Comparison of ENCODE assay signal across 35 mouse cellular contexts in genomic region chr7:30459484-30459883, GRCm38 (mm10). TPM values are rescaled to one million over a fixed set of nuclear protein-coding genes. Genes with fewer than 3 reads are reported as not detected.
DNase-seq lines count a peak whose midpoint lies in the region; ATAC-seq and TF ChIP-seq lines count a peak whose summit lies in the region.
"Had no signal": no experiment of that assay in that cellular context is flagged by ENCODE, and none has a peak within 500 bp of the region (broad histone marks: within the 10 kb centered on the region; RNA-seq: fewer than 3 reads in every experiment).

No protein-coding gene starts in this region.

- H3K4me1 ChIP-seq in hindbrain, embryonic 12.5 days, result peaks cover 34% of the 10 kb centered on the region
- peaks cover 14% of the 10 kb centered on the region for H3K4me1 ChIP-seq in hindbrain, postnatal 0 days (ENCODE audit: insufficient read depth, low read length)
- peaks cover 3% of the 10 kb centered on the region; the same call in 1 of the 2 replicates for H3K4me1 ChIP-seq in kidney, postnatal 0 days (replicated peaks; ENCODE audit: insufficient read depth, low read length)
- peaks cover 7% of the 10 kb centered on the region; the same call in 1 of the 2 replicates for H3K4me1 ChIP-seq in kidney, embryonic 14.5 days (ENCODE audit: control insufficient read depth, insufficient read depth, low read length)
- H3K4me1 ChIP-seq in E14TG2a.4 (replicated peaks; ENCODE audit: low read depth, low read length), result peaks cover 100% of the 10 kb centered on the region
- H3K4me1 ChIP-seq in forebrain, embryonic 12.5 days, result peaks cover 27% of the 10 kb centered on the region

- no peak overlapping the region for H3K4me3 ChIP-seq in hindbrain, embryonic 12.5 days
- no peak overlapping the region for H3K4me3 ChIP-seq in hindbrain, postnatal 0 days (ENCODE audit: low read length)
- H3K4me3 ChIP-seq in kidney, postnatal 0 days (replicated peaks; ENCODE audit: low read depth, low read length), result no peak overlapping the region
- H3K4me3 ChIP-seq in kidney, embryonic 14.5 days (ENCODE audit: low read length), result no peak overlapping the region
- H3K4me3 ChIP-seq in E14TG2a.4 (replicated peaks; ENCODE audit: low read length), result peak overlapping the region; percentile 37
- H3K4me3 ChIP-seq in forebrain, embryonic 12.5 days (replicated peaks), result no peak overlapping the region
- H3K4me3 ChIP-seq: embryonic facial prominence, embryonic 10.5 days; embryonic facial prominence, embryonic 13.5 days; erythroblast, embryonic 14.5 days; forebrain, embryonic 13.5 days; heart, adult 2 months; heart, embryonic 10.5 days; heart, embryonic 13.5 days had no signal

- peak overlapping the region; percentile 9; the same call in 1 of the 2 replicates for H3K27ac ChIP-seq in hindbrain, embryonic 12.5 days
- no peak overlapping the region for H3K27ac ChIP-seq in hindbrain, postnatal 0 days
- no peak overlapping the region for H3K27ac ChIP-seq in kidney, postnatal 0 days
- no peak overlapping the region for H3K27ac ChIP-seq in kidney, embryonic 14.5 days (ENCODE audit: low read depth, low read length)
- H3K27ac ChIP-seq in forebrain, embryonic 12.5 days, result no peak overlapping the region
- H3K27ac ChIP-seq: embryonic facial prominence, embryonic 10.5 days; embryonic facial prominence, embryonic 13.5 days; forebrain, embryonic 13.5 days; heart, adult 2 months; heart, embryonic 10.5 days; heart, embryonic 13.5 days; hindbrain, embryonic 14.5 days had no signal

- no peak overlapping the region for H3K9ac ChIP-seq in hindbrain, embryonic 12.5 days
- H3K9ac ChIP-seq in hindbrain, postnatal 0 days (replicated peaks; ENCODE audit: low read length), result no peak overlapping the region
- no peak overlapping the region for H3K9ac ChIP-seq in kidney, postnatal 0 days (ENCODE audit: low read depth, low read length)
- H3K9ac ChIP-seq in kidney, embryonic 14.5 days (ENCODE audit: low read depth, low read length), result no peak overlapping the region
- H3K9ac ChIP-seq in forebrain, embryonic 12.5 days, result no peak overlapping the region
- H3K9ac ChIP-seq: embryonic facial prominence, embryonic 13.5 days; forebrain, embryonic 13.5 days; heart, embryonic 13.5 days; hindbrain, embryonic 14.5 days had no signal

- 19% methylated on average over 6 of the region's 6 CpGs for WGBS in hindbrain, embryonic 12.5 days
- WGBS in hindbrain, postnatal 0 days, result 25% methylated on average over 6 of the region's 6 CpGs
- WGBS in kidney, postnatal 0 days, result 33% methylated on average over 6 of the region's 6 CpGs
- 45% methylated on average over 6 of the region's 6 CpGs for WGBS in kidney, embryonic 14.5 days
- WGBS in forebrain, embryonic 12.5 days, result 28% methylated on average over 6 of the region's 6 CpGs

- no peak overlapping the region; the same call in 1 of the 2 replicates for H3K4me2 ChIP-seq in hindbrain, embryonic 12.5 days (replicated peaks)
- H3K4me2 ChIP-seq in hindbrain, postnatal 0 days (ENCODE audit: low read depth, low read length), result no peak overlapping the region
- no peak overlapping the region for H3K4me2 ChIP-seq in kidney, postnatal 0 days (ENCODE audit: low read length)
- H3K4me2 ChIP-seq in kidney, embryonic 14.5 days (replicated peaks; ENCODE audit: low read depth, low read length), result no peak overlapping the region
- no peak overlapping the region for H3K4me2 ChIP-seq in forebrain, embryonic 12.5 days
- H3K4me2 ChIP-seq: embryonic facial prominence, embryonic 13.5 days; forebrain, embryonic 13.5 days; heart, embryonic 13.5 days; hindbrain, embryonic 14.5 days had no signal

- no peak for DNase-seq in hindbrain, postnatal 0 days (ENCODE audit: low spot score)
- no peak for DNase-seq in kidney, postnatal 0 days (ENCODE audit: low spot score)
- peak; percentile 41 to 67 for DNase-seq in kidney, postnatal 4 days
- DNase-seq in kidney, adult 11 months, result no peak
- DNase-seq: adrenal gland, adult 8-10 months; adrenal gland, postnatal 25 days; B cell, adult 2 months; cerebellum, adult 11-12 months; cerebellum, adult 8-10 months; cerebellum, postnatal 10 days; cerebellum, postnatal 36 days; embryo, embryonic 11 days; gastrocnemius, postnatal 10 days; gastrocnemius, postnatal 36 days; heart, adult 2 months; heart, postnatal 14 days; heart, postnatal 4 days had no signal

- TF ChIP-seq CTCF in hindbrain, postnatal 0 days (IDR thresholded peaks at IDR 0.05; ENCODE audit: low read depth), result no peak
- TF ChIP-seq CTCF in kidney, postnatal 0 days (IDR thresholded peaks at IDR 0.05; ENCODE audit: low read depth), result no peak
- no peak for TF ChIP-seq CTCF in E14TG2a.4 (conservative IDR thresholded peaks at IDR 0.05; ENCODE audit: low read length)

- no peak for ATAC-seq in hindbrain, embryonic 12.5 days (ENCODE audit: low FRiP score)
- ATAC-seq in hindbrain, postnatal 0 days, result no peak
- peak; percentile 60 for ATAC-seq in kidney, postnatal 0 days (replicated peaks; ENCODE audit: low FRiP score, low read depth)
- ATAC-seq in kidney, embryonic 14.5 days (ENCODE audit: low FRiP score, low TSS enrichment), result no peak
- ATAC-seq in forebrain, embryonic 12.5 days (ENCODE audit: low FRiP score), result no peak
- ATAC-seq: activated CD4-positive, CD25-positive, alpha-beta regulatory T cell, adult 4 months; forebrain, embryonic 13.5 days; forebrain, embryonic 16.5 days had no signal

- H3K36me3 ChIP-seq in hindbrain, embryonic 12.5 days, result no peaks in the 10 kb centered on the region
- H3K36me3 ChIP-seq in hindbrain, postnatal 0 days (ENCODE audit: insufficient read depth, low read length), result no peaks in the 10 kb centered on the region
- no peaks in the 10 kb centered on the region for H3K36me3 ChIP-seq in kidney, postnatal 0 days (ENCODE audit: insufficient read depth, low read length)
- no peaks in the 10 kb centered on the region for H3K36me3 ChIP-seq in kidney, embryonic 14.5 days (ENCODE audit: control insufficient read depth, insufficient read depth, low read length)
- H3K36me3 ChIP-seq in E14TG2a.4 (ENCODE audit: insufficient read depth, low read length), result peaks cover 42% of the 10 kb centered on the region
- H3K36me3 ChIP-seq in forebrain, embryonic 12.5 days (replicated peaks), result no peaks in the 10 kb centered on the region
- H3K36me3 ChIP-seq: embryonic facial prominence, embryonic 10.5 days; embryonic facial prominence, embryonic 13.5 days; heart, embryonic 10.5 days; heart, embryonic 13.5 days had no signal

- H3K9me3 ChIP-seq in hindbrain, embryonic 12.5 days (replicated peaks), result no peaks in the 10 kb centered on the region
- no peaks in the 10 kb centered on the region for H3K9me3 ChIP-seq in hindbrain, postnatal 0 days (ENCODE audit: low read length)
- H3K9me3 ChIP-seq in kidney, postnatal 0 days (replicated peaks; ENCODE audit: low read length), result no peaks in the 10 kb centered on the region
- no peaks in the 10 kb centered on the region for H3K9me3 ChIP-seq in kidney, embryonic 14.5 days (ENCODE audit: control insufficient read depth, low read length)
- H3K9me3 ChIP-seq in E14TG2a.4 (ENCODE audit: low read length), result no peaks in the 10 kb centered on the region
- no peaks in the 10 kb centered on the region for H3K9me3 ChIP-seq in forebrain, embryonic 12.5 days
- H3K9me3 ChIP-seq: embryonic facial prominence, embryonic 10.5 days; embryonic facial prominence, embryonic 13.5 days; forebrain, embryonic 13.5 days; heart, embryonic 10.5 days; heart, embryonic 13.5 days had no signal

- peaks cover 96% of the 10 kb centered on the region for H3K27me3 ChIP-seq in hindbrain, embryonic 12.5 days
- peaks cover 24% of the 10 kb centered on the region for H3K27me3 ChIP-seq in hindbrain, postnatal 0 days (ENCODE audit: insufficient read depth, low read length)
- H3K27me3 ChIP-seq in kidney, postnatal 0 days (ENCODE audit: insufficient read depth, low read length), result peaks cover 55% of the 10 kb centered on the region
- peaks cover 96% of the 10 kb centered on the region for H3K27me3 ChIP-seq in kidney, embryonic 14.5 days (ENCODE audit: control insufficient read depth, insufficient read depth, low read length)
- H3K27me3 ChIP-seq in E14TG2a.4 (ENCODE audit: insufficient read depth, low read length), result no peaks in the 10 kb centered on the region
- peaks cover 99% of the 10 kb centered on the region for H3K27me3 ChIP-seq in forebrain, embryonic 12.5 days

RNA-seq across cellular contexts. Expression of gene Nphs1, which starts 1.4 kb away (rescaled TPM):
- polyA plus RNA-seq in hindbrain, embryonic 12.5 days (2016; fragmentation: Nextera tagmentation; extraction: Ambion mirVana), result 3.8 and 5.2 TPM in 2 replicates
- 2.3 and 2.4 TPM in 2 replicates for total RNA-seq in hindbrain, postnatal 0 days (2014; rRNA removed)
- polyA plus RNA-seq in hindbrain, postnatal 0 days (2015; fragmentation: Nextera tagmentation; extraction: Ambion mirVana), result 0.50 and 1.0 TPM in 2 replicates
- polyA plus RNA-seq in kidney, postnatal 0 days (2015; fragmentation: Nextera tagmentation; extraction: Ambion mirVana), result 3.8 and 4.3 TPM in 2 replicates
- polyA plus RNA-seq in kidney, embryonic 14.5 days (2014; fragmentation: Nextera tagmentation; extraction: Ambion mirVana), result 2.7 and 3.0 TPM in 2 replicates
- 0.09 and 0.35 TPM in 2 replicates for polyA plus RNA-seq in forebrain, embryonic 12.5 days (2016; fragmentation: Nextera tagmentation; extraction: Ambion mirVana)
- total RNA-seq: adrenal gland, adult 8-10 months; adrenal gland, postnatal 25 days; gastrocnemius, adult 18-20 months; gastrocnemius, postnatal 10 days; gastrocnemius, postnatal 36 days; heart, adult 2 months; heart, postnatal 14 days; heart, postnatal 4 days had no signal
- polyA plus RNA-seq: erythroblast, embryonic 14.5 days; forebrain, embryonic 16.5 days; heart, embryonic 16.5 days had no signal

RNA-seq across cellular contexts. Expression of gene Kirrel2, which starts 2.0 kb away (rescaled TPM):
- polyA plus RNA-seq in hindbrain, embryonic 12.5 days (2016; fragmentation: Nextera tagmentation; extraction: Ambion mirVana), result 16.1 and 23.9 TPM in 2 replicates
- total RNA-seq in hindbrain, postnatal 0 days (2014; rRNA removed), result 10.7 and 14.7 TPM in 2 replicates
- polyA plus RNA-seq in hindbrain, postnatal 0 days (2015; fragmentation: Nextera tagmentation; extraction: Ambion mirVana), result 4.4 and 5.8 TPM in 2 replicates
- polyA plus RNA-seq in kidney, postnatal 0 days (2015; fragmentation: Nextera tagmentation; extraction: Ambion mirVana), result 0.65 and 1.5 TPM in 2 replicates
- 0.20 and 0.54 TPM in 2 replicates for polyA plus RNA-seq in kidney, embryonic 14.5 days (2014; fragmentation: Nextera tagmentation; extraction: Ambion mirVana)
- polyA plus RNA-seq in forebrain, embryonic 12.5 days (2016; fragmentation: Nextera tagmentation; extraction: Ambion mirVana), result 1.1 and 1.6 TPM in 2 replicates
- total RNA-seq: adrenal gland, adult 8-10 months; adrenal gland, postnatal 25 days; CH12.LX; gastrocnemius, adult 18-20 months; gastrocnemius, postnatal 10 days; gastrocnemius, postnatal 36 days; granulocyte monocyte progenitor cell, adult 5-6 weeks; heart, adult 2 months; heart, postnatal 14 days had no signal
- polyA plus RNA-seq: activated CD4-positive, CD25-positive, alpha-beta regulatory T cell, adult 4 months; heart, adult 2 months had no signal

RNA-seq across cellular contexts. Expression of gene Aplp1, which starts 14.1 kb away (rescaled TPM):
- polyA plus RNA-seq in hindbrain, embryonic 12.5 days (2016; fragmentation: Nextera tagmentation; extraction: Ambion mirVana), result 348 and 365 TPM in 2 replicates
- total RNA-seq in hindbrain, postnatal 0 days (2014; rRNA removed), result 840 and 852 TPM in 2 replicates
- 617 and 682 TPM in 2 replicates for polyA plus RNA-seq in hindbrain, postnatal 0 days (2015; fragmentation: Nextera tagmentation; extraction: Ambion mirVana)
- 24.1 and 25.4 TPM in 2 replicates for polyA plus RNA-seq in kidney, postnatal 0 days (2015; fragmentation: Nextera tagmentation; extraction: Ambion mirVana)
- polyA plus RNA-seq in kidney, embryonic 14.5 days (2014; fragmentation: Nextera tagmentation; extraction: Ambion mirVana), result 16.7 and 19.0 TPM in 2 replicates
- 214 and 237 TPM in 2 replicates for polyA plus RNA-seq in forebrain, embryonic 12.5 days (2016; fragmentation: Nextera tagmentation; extraction: Ambion mirVana)
- total RNA-seq: granulocyte monocyte progenitor cell, adult 5-6 weeks had no signal

RNA-seq across cellular contexts. Expression of gene Prodh2, which starts 33.9 kb away (rescaled TPM):
- polyA plus RNA-seq in hindbrain, embryonic 12.5 days (2016; fragmentation: Nextera tagmentation; extraction: Ambion mirVana), result not detected in 2 replicates
- total RNA-seq in hindbrain, postnatal 0 days (2014; rRNA removed), result not detected in 2 replicates
- 0.24 TPM in 1 of 2 replicates, not detected in the other for polyA plus RNA-seq in hindbrain, postnatal 0 days (2015; fragmentation: Nextera tagmentation; extraction: Ambion mirVana)
- polyA plus RNA-seq in kidney, postnatal 0 days (2015; fragmentation: Nextera tagmentation; extraction: Ambion mirVana), result 22.9 and 34.1 TPM in 2 replicates
- 0.94 and 2.3 TPM in 2 replicates for polyA plus RNA-seq in kidney, embryonic 14.5 days (2014; fragmentation: Nextera tagmentation; extraction: Ambion mirVana)
- polyA plus RNA-seq in forebrain, embryonic 12.5 days (2016; fragmentation: Nextera tagmentation; extraction: Ambion mirVana), result not detected in 2 replicates
- total RNA-seq: adrenal gland, postnatal 25 days; CH12.LX; gastrocnemius, adult 18-20 months; gastrocnemius, postnatal 10 days; gastrocnemius, postnatal 36 days; heart, adult 2 months; heart, postnatal 14 days; heart, postnatal 4 days had no signal
- polyA plus RNA-seq: activated CD4-positive, CD25-positive, alpha-beta regulatory T cell, adult 4 months; cortical plate, adult 2 months; embryonic facial prominence, embryonic 10.5 days; embryonic facial prominence, embryonic 13.5 days; forebrain, embryonic 16.5 days; heart, adult 2 months had no signal

RNA-seq across cellular contexts. Expression of gene Nfkbid, which starts 38.0 kb away (rescaled TPM):
- 1.3 and 2.2 TPM in 2 replicates for polyA plus RNA-seq in hindbrain, embryonic 12.5 days (2016; fragmentation: Nextera tagmentation; extraction: Ambion mirVana)
- 1.9 and 3.7 TPM in 2 replicates for total RNA-seq in hindbrain, postnatal 0 days (2014; rRNA removed)
- polyA plus RNA-seq in hindbrain, postnatal 0 days (2015; fragmentation: Nextera tagmentation; extraction: Ambion mirVana), result 2.1 TPM in 2 replicates
- 1.1 and 1.2 TPM in 2 replicates for polyA plus RNA-seq in kidney, postnatal 0 days (2015; fragmentation: Nextera tagmentation; extraction: Ambion mirVana)
- polyA plus RNA-seq in kidney, embryonic 14.5 days (2014; fragmentation: Nextera tagmentation; extraction: Ambion mirVana), result 1.1 and 1.9 TPM in 2 replicates
- 0.97 and 1.4 TPM in 2 replicates for polyA plus RNA-seq in forebrain, embryonic 12.5 days (2016; fragmentation: Nextera tagmentation; extraction: Ambion mirVana)

Comparison
In these comparisons a context has a peak if more than half of its experiments do, and no peak if none do; other contexts are left out.
1. DNase-seq: peak in kidney, postnatal 4 days (2 of 2); none in hindbrain, postnatal 0 days (single experiment), kidney, postnatal 0 days (single experiment) and kidney, adult 11 months (single experiment).